Mouse (Mus musculus) heart, postnatal 14 days (tissue): ENCODE data around the gene Akain1. TPM values are rescaled to one million over a fixed set of nuclear protein-coding genes. Genes with fewer than 3 reads are reported as not detected.

Experiments
- DNase-seq, 2 experiments: peaks; one replicate each; pipeline ENCODE4 v3.0.0; 2021 to 2022
- intact Hi-C: fragments of 180-260 bp; cut with DNase I; formaldehyde crosslinking; loops from one replicate; pipeline ENCODE4 v1.15.1; 2025
- long read RNA-seq, 2 experiments: library from polyadenylated mRNA; stranded (forward); transcript quantifications; one replicate each; pipeline ENCODE4 v2.0.0; 2021
- total RNA-seq, 2 experiments: library from RNA; stranded (reverse); gene quantifications; 2 replicates each; pipeline ENCODE4 v1.2.3; 2021

The Akain1 gene
- not detected for total RNA-seq
- long read RNA-seq, experiment 1 = 0 reads
- long read RNA-seq, experiment 2 = 0 reads

- DNase-seq = peak; percentile 86 to 89
- intact Hi-C loops = loop anchor here (2.0 kb wide), 1 partner anchor 56 kb away; the partner anchor contains the start of gene Zbtb14
Measured at GRCm38 (mm10) chr17:69438990-69439491, at the start of gene Akain1. TSS of gene Akain1 (plus strand) at chr17:69439326.

GRCm38 (mm10) chr17:69396147-69397033 is 42.7 kb upstream of the Akain1 start:
- intact Hi-C loops = no loop called here
- DNase-seq = peak; percentile 44 to 59

- no peak for DNase-seq
- intact Hi-C loops = no loop called here
Measured at GRCm38 (mm10) chr17:69397163-69397562, 42.0 kb upstream of the Akain1 start.

- DNase-seq = no peak
- intact Hi-C loops = no loop called here
Measured at GRCm38 (mm10) chr17:69398092-69398491, 41.0 kb upstream of the Akain1 start.

- intact Hi-C loops = no loop called here
- DNase-seq = no peak
Measured at GRCm38 (mm10) chr17:69401146-69401545, 38.0 kb upstream of the Akain1 start.

- intact Hi-C loops = loop anchor here (2.0 kb wide), 1 partner anchor 33 kb away; the partner anchor contains the start of gene Zbtb14
- DNase-seq = no peak
Measured at GRCm38 (mm10) chr17:69416163-69416562, 23.0 kb upstream of the Akain1 start.

GRCm38 (mm10) chr17:69416920-69417661 is 22.0 kb upstream of the Akain1 start:
- intact Hi-C loops = loop anchor here (2.0 kb wide), 1 partner anchor 34 kb away; the partner anchor contains the start of gene Zbtb14
- peak; percentile 97 to 98 for DNase-seq

GRCm38 (mm10) chr17:69417724-69418373 is 21.3 kb upstream of the Akain1 start:
- intact Hi-C loops = loop anchor here (2.0 kb wide), 1 partner anchor 35 kb away; the partner anchor contains the start of gene Zbtb14
- no peak for DNase-seq

- no peak for DNase-seq
- intact Hi-C loops = no loop called here
Measured at GRCm38 (mm10) chr17:69421592-69421991, 17.5 kb upstream of the Akain1 start.

GRCm38 (mm10) chr17:69437836-69438235 is 1.3 kb upstream of the Akain1 start:
- intact Hi-C loops = loop anchor here (2.0 kb wide), 1 partner anchor 55 kb away; the partner anchor contains the start of gene Zbtb14
- DNase-seq = no peak

- intact Hi-C loops = loop anchor here (2.0 kb wide), 1 partner anchor 56 kb away; the partner anchor contains the start of gene Zbtb14
- no peak for DNase-seq
Measured at GRCm38 (mm10) chr17:69438486-69438885, 640 bp upstream of the Akain1 start.

GRCm38 (mm10) chr17:69439571-69440480 is 700 bp downstream of the Akain1 start:
- peak in 1 of 2 experiments; percentile 9 for DNase-seq
- intact Hi-C loops = loop anchor here (2.0 kb wide), 1 partner anchor 57 kb away; the partner anchor contains the start of gene Zbtb14

GRCm38 (mm10) chr17:69441041-69441440 is 1.9 kb downstream of the Akain1 start:
- DNase-seq = no peak
- intact Hi-C loops = no loop called here

GRCm38 (mm10) chr17:69448679-69449078 is 9.6 kb downstream of the Akain1 start:
- intact Hi-C loops = no loop called here
- DNase-seq = no peak

- DNase-seq = no peak
- intact Hi-C loops = no loop called here
Measured at GRCm38 (mm10) chr17:69461680-69462079, 22.6 kb downstream of the Akain1 start.

- intact Hi-C loops = no loop called here
- no peak for DNase-seq
Measured at GRCm38 (mm10) chr17:69463037-69463436, 23.9 kb downstream of the Akain1 start.

GRCm38 (mm10) chr17:69471171-69471570 is 32.0 kb downstream of the Akain1 start:
- intact Hi-C loops = no loop called here
- DNase-seq = no peak

GRCm38 (mm10) chr17:69472401-69472800 is 33.3 kb downstream of the Akain1 start:
- intact Hi-C loops = no loop called here
- DNase-seq = no peak

GRCm38 (mm10) chr17:69474084-69474483 is 35.0 kb downstream of the Akain1 start:
- intact Hi-C loops = no loop called here
- DNase-seq = no peak
